Mouse (Mus musculus): ENCODE measurements around the gene Appbp2. TPM values are rescaled to one million over a fixed set of nuclear protein-coding genes. Genes with fewer than 3 reads are reported as not detected.
A peak's percentile ranks its signal among the peaks of the same experiment; 100 is the strongest.

Gene Appbp2
- polyA plus RNA-seq (2016; fragmentation: Nextera tagmentation; extraction: Ambion mirVana) = 55.3 and 56.2 TPM in 2 replicates

DNA sequence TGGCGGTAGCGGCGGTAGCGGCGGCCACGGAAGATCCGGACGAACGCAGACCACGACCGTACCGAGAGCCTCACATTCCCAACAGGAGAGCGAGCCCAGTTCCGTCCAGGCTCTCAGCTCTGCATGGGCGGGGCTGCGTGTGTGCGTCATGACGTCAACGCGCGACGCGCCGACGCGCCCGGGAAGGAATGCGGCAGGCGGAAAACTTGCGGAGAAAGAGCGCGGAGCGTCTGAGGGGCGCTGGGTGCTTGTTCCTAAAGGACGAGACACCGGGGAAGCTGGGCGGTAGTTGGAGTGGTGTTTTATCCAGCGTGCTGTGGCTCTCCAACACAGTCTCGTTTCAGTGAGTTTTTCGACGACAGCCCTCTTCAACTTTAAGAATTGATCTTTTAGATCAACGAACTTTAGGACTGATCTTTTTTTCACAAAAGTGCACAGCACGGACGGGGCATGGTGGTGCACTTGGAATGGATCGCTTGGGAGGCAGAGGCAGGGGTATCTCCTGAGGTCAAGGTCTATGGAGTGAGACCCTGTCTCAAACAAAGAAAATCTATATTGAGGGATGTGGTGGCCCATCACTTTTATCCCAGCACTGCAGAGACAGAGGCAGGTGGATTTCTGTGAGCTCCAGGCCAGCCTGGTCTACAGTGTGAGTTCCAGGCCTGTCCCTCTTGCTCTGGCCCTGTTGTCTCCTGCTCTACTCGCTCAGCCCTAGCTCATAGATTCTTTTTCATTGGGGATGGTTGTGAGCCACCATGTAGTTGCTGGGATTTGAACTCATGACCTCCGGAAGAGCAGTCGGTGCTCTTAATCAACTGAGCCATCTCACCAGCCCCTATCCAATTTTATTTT lies at the start of gene Appbp2:
Appbp2 (minus strand) TSS at position 141 of the 852 bp plus-strand sequence.
- ATAC-seq (ENCODE audit: low FRiP score) = peak; percentile 97
- Histone ChIP-seq H3K4me3 (peak within 1 kb of the TSS; percentile 97), H3K9me3 (replicated peaks) (no peaks in the 10 kb centered on the region), H3K4me1 (peaks cover 15% of the 10 kb centered on the region), H3K9ac (peak within 1 kb of the TSS; percentile 87), H3K27me3 (no peaks in the 10 kb centered on the region), H3K4me2 (replicated peaks) (peak within 1 kb of the TSS; percentile 87), H3K27ac (peak within 1 kb of the TSS; percentile 99), H3K36me3 (peaks cover 6% of the 10 kb centered on the region; the same call in 1 of the 2 replicates)
- WGBS = 5% methylated on average over 48 of the region's 48 CpGs

DNA sequence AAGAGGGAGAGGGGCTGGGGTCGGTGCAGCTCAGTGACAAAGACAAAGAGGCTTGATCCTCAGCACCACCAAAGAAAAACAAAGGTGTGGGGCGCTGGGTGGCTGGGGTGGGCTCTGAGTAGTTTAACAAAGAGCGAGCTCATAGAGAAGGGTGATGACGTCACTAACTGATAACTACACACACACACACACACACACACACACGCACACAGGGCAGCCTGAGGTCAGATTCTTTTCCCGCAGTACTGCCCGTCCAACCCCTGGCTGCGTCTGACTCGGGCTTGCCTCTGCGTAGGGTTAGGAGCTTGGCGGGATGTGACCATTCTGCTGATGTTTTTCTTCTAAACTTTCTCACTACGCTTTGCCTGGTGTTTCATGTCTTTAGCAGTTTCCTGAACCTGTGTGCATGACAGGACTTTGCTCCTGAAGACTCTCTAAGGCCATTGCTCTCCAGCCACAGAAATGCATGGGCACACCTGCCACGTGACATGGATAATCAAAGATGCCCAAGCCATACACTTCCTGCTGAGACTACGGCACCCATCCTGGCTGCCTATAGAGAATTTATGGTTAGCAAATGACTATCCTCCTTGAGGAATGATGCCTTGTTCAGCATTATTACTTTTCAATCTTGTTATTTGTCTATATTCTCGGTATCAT lies 46.4 kb upstream of the Appbp2 start:
- 75% methylated on average over 15 of the region's 15 CpGs for WGBS
- no peak overlapping the region for H3K9ac ChIP-seq
- no peak overlapping the region for H3K4me2 ChIP-seq (replicated peaks)
- no peaks in the 10 kb centered on the region for H3K36me3 ChIP-seq
- no peak for ATAC-seq (ENCODE audit: low FRiP score)
- H3K27ac ChIP-seq = no peak overlapping the region
- H3K27me3 ChIP-seq = no peaks in the 10 kb centered on the region
- H3K9me3 ChIP-seq (replicated peaks) = no peaks in the 10 kb centered on the region
- H3K4me3 ChIP-seq = no peak overlapping the region
- H3K4me1 ChIP-seq = no peaks in the 10 kb centered on the region

DNA sequence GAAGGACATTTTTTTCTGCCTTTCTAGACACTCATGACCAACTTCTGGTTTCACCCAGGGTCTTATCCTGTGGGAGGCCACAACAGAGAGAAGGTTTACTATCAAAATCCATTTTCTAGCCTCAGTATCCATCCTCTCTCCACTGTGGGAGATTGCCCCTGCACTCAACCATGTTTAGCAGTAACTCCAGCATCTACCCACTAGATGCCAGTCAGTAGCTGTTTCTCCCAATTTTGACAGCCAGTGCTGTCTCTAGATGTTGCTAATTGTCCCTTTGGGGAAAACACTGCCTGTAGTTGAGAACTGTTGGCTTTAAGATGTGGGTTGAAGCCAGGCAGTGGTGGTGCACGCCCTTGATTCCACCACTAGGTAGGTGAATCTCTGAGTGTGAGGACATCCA lies 43.2 kb upstream of the Appbp2 start:
- ATAC-seq (ENCODE audit: low FRiP score) = no peak
- Histone ChIP-seq H3K9ac (no peak overlapping the region), H3K36me3 (no peaks in the 10 kb centered on the region), H3K4me2 (replicated peaks) (no peak overlapping the region), H3K9me3 (replicated peaks) (no peaks in the 10 kb centered on the region), H3K27me3 (no peaks in the 10 kb centered on the region), H3K27ac (no peak overlapping the region), H3K4me3 (no peak overlapping the region), H3K4me1 (no peaks in the 10 kb centered on the region)
- 76% methylated on average over 1 of the region's 1 CpGs for WGBS

DNA sequence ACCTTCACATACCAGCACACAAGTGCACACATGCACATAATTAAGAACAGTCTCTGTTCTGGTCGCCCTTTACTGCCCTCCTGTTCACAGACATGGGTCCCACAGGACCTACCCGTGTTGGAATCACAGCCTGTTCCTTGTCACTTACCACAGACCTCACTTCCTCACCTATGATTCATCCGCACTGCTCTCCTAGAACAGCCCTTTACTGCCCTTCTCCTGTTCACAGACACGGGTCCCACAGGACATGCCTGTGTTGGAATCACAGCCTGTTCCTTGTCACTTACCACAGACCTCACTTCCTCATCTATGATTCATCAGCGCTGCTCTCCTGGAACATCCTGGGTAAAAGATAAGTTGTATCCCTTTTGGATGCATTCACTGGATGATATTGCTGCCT lies 42.7 kb upstream of the Appbp2 start:
- no peak overlapping the region for H3K27ac ChIP-seq
- H3K27me3 ChIP-seq = no peaks in the 10 kb centered on the region
- no peaks in the 10 kb centered on the region for H3K36me3 ChIP-seq
- 70% methylated on average over 5 of the region's 5 CpGs for WGBS
- no peaks in the 10 kb centered on the region for H3K9me3 ChIP-seq (replicated peaks)
- no peaks in the 10 kb centered on the region for H3K4me1 ChIP-seq
- ATAC-seq (ENCODE audit: low FRiP score) = no peak
- H3K9ac ChIP-seq = no peak overlapping the region
- no peak overlapping the region for H3K4me3 ChIP-seq
- no peak overlapping the region for H3K4me2 ChIP-seq (replicated peaks)

DNA sequence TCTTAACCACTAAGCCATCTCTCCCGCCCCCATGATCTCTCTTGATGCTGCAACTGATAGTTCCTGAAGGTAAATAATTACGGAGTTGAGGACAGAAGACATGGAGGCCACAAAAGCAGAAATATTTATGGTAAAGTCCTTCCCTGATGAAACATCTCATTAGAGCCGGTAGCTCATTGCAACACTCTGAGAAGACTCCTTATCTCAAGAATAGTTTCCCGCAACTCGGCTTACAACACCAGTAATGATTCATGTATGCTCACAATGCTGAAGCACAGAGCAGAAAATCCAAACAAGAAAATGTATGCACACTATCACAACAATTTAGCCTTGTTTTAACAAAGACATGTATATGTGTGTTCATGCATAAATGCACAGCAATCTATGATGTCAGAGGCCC lies 40.2 kb upstream of the Appbp2 start:
- 88% methylated on average over 5 of the region's 5 CpGs for WGBS
- Histone ChIP-seq H3K27ac (no peak overlapping the region), H3K4me2 (replicated peaks) (no peak overlapping the region), H3K4me1 (no peaks in the 10 kb centered on the region), H3K9ac (no peak overlapping the region), H3K9me3 (replicated peaks) (no peaks in the 10 kb centered on the region), H3K27me3 (no peaks in the 10 kb centered on the region), H3K36me3 (no peaks in the 10 kb centered on the region), H3K4me3 (no peak overlapping the region)
- ATAC-seq (ENCODE audit: low FRiP score) = no peak

DNA sequence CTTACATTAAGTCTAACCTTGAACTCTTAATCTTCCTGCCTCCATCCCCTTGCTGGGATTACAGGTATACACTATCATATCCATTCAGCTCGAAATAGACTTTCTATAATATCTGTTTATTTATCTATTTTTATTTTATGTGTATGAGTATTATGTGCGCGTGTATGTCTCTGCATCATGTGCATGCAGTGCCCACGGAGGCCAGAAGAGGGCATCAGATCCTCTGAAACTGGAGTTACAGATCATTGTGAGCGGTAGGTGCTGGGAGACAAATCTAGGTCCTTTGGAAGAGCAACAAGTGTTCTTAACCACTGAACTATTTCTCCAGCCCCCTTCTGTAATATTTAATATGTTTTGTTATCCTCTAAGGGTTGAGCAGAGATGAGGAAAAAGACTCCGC lies 38.4 kb upstream of the Appbp2 start:
- H3K27me3 ChIP-seq = no peaks in the 10 kb centered on the region
- no peak overlapping the region for H3K4me2 ChIP-seq (replicated peaks)
- no peak for ATAC-seq (ENCODE audit: low FRiP score)
- 69% methylated on average over 6 of the region's 6 CpGs for WGBS
- no peaks in the 10 kb centered on the region for H3K9me3 ChIP-seq (replicated peaks)
- H3K9ac ChIP-seq = no peak overlapping the region
- H3K4me1 ChIP-seq = no peaks in the 10 kb centered on the region
- no peaks in the 10 kb centered on the region for H3K36me3 ChIP-seq
- H3K27ac ChIP-seq = no peak overlapping the region
- H3K4me3 ChIP-seq = no peak overlapping the region

DNA sequence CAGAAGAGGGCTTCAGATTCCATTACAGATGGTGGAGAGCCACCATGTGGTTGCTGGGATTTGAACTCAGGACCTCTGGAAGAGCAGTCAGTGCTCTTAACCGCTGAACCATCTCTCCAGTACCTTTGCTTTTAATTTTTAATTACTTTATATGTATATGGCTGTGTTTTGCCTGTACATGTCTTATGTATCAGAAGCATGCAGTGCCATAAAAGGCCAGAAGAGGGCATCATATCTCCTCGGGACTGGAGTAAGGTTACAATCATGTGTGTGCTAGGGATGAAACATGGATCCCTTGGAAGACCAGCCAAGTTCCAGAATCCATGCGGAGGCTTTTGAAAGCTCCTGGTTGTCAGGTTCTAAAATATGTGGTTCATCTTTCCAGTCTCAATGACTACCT lies 35.7 kb upstream of the Appbp2 start:
- H3K4me2 ChIP-seq (replicated peaks) = no peak overlapping the region
- H3K27ac ChIP-seq = no peak overlapping the region
- no peaks in the 10 kb centered on the region for H3K36me3 ChIP-seq
- H3K27me3 ChIP-seq = no peaks in the 10 kb centered on the region
- no peak overlapping the region for H3K9ac ChIP-seq
- 56% methylated on average over 3 of the region's 3 CpGs for WGBS
- H3K4me1 ChIP-seq = no peaks in the 10 kb centered on the region
- H3K9me3 ChIP-seq (replicated peaks) = no peaks in the 10 kb centered on the region
- H3K4me3 ChIP-seq = no peak overlapping the region
- ATAC-seq (ENCODE audit: low FRiP score) = no peak

DNA sequence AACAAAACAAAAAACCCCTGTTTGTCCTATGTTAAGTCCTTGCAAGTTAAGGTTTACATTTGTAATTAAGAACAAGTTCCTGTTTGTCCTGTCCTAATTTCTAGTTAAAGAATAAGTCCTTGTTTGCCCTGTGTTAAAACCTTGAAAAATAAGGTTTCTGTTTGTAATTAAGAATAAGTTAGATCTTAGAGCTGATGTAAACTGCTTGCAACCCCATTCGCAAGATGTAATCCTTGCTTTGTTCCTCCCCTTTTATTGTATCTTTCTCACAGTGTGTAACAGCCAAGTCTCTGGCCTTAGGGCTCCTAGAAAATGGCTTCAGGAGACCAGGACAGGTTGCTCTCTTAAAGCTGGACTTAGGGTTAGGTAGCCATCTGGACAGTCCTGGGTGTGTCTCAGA lies 32.5 kb upstream of the Appbp2 start:
- no peak overlapping the region for H3K9ac ChIP-seq
- ATAC-seq (ENCODE audit: low FRiP score) = no peak
- no peaks in the 10 kb centered on the region for H3K4me1 ChIP-seq
- H3K9me3 ChIP-seq (replicated peaks) = no peaks in the 10 kb centered on the region
- no peak overlapping the region for H3K27ac ChIP-seq
- no peak overlapping the region for H3K4me3 ChIP-seq
- no peaks in the 10 kb centered on the region for H3K27me3 ChIP-seq
- H3K4me2 ChIP-seq (replicated peaks) = no peak overlapping the region
- H3K36me3 ChIP-seq = no peaks in the 10 kb centered on the region
- 93% methylated on average over 1 of the region's 1 CpGs for WGBS

DNA sequence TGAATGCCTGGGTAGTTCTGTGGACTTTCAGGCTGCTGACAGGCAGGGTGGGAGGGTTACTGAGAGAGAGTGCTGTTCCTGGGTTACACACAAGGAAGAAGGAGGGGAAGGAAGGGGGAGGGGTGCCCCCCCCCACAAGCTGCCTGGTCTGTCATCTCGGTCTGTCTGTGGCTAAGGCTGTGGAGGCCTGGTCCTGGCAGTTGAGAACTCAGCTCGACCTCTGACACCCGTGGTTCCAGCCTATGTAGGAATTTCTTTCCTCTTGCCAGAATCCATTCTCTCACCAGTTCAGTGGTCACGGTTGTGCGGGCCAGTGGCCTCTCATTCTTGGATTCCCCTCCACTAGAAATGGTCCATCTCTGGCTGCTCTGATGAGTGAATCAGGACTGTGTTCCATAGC lies 29.7 kb upstream of the Appbp2 start:
- H3K9me3 ChIP-seq (replicated peaks) = no peaks in the 10 kb centered on the region
- no peak overlapping the region for H3K4me3 ChIP-seq
- no peaks in the 10 kb centered on the region for H3K4me1 ChIP-seq
- no peaks in the 10 kb centered on the region for H3K27me3 ChIP-seq
- H3K27ac ChIP-seq = no peak overlapping the region
- H3K4me2 ChIP-seq (replicated peaks) = no peak overlapping the region
- H3K36me3 ChIP-seq = no peaks in the 10 kb centered on the region
- 58% methylated on average over 5 of the region's 5 CpGs for WGBS
- ATAC-seq (ENCODE audit: low FRiP score) = no peak
- no peak overlapping the region for H3K9ac ChIP-seq

DNA sequence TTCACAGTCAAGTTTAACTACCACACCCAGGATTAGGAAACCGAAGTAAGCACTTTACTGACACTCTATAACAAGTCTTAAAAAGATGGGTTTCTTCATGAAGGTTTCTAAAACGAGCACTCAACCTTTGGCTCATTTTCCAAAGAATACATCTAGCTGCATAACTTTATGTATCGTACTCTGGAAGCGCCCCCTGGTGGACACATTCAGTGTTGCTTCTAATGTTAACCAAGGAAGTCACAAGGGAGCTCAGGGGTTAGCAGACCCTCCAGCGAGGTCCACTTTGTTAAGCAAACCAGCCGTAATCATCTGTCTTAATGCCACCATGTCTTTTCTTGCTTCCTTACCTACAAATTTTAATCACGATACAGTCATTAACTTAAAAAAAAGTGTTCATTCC lies 26.3 kb upstream of the Appbp2 start:
- H3K36me3 ChIP-seq = no peaks in the 10 kb centered on the region
- no peak for ATAC-seq (ENCODE audit: low FRiP score)
- H3K4me2 ChIP-seq (replicated peaks) = no peak overlapping the region
- H3K4me3 ChIP-seq = no peak overlapping the region
- WGBS = 35% methylated on average over 7 of the region's 7 CpGs
- H3K9me3 ChIP-seq (replicated peaks) = no peaks in the 10 kb centered on the region
- H3K9ac ChIP-seq = no peak overlapping the region
- no peaks in the 10 kb centered on the region for H3K27me3 ChIP-seq
- no peaks in the 10 kb centered on the region for H3K4me1 ChIP-seq
- no peak overlapping the region for H3K27ac ChIP-seq

DNA sequence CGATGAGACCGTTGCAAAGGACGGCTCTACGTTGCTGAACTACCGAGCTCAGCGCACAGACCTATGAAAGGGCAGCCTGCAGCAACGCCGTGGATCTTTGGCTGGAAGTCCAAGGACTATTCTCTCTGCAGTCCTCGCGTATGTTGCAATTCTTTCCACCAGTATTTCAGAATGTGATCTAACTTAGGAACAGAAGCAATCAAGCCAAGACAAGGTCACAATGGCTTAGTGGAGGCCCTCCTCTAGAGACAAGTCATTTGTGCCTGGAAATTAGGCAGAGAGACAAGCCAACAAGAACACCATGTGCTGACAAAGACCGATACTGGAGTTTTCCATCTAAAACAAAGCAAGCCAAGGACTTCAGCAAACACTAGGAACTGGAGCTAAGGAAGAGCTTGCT lies 24.0 kb upstream of the Appbp2 start:
- Histone ChIP-seq H3K9ac (no peak overlapping the region), H3K4me1 (no peaks in the 10 kb centered on the region), H3K27me3 (no peaks in the 10 kb centered on the region), H3K4me2 (replicated peaks) (no peak overlapping the region), H3K36me3 (no peaks in the 10 kb centered on the region), H3K9me3 (replicated peaks) (no peaks in the 10 kb centered on the region), H3K4me3 (no peak overlapping the region), H3K27ac (no peak overlapping the region)
- WGBS = 90% methylated on average over 11 of the region's 11 CpGs
- ATAC-seq (ENCODE audit: low FRiP score) = no peak

DNA sequence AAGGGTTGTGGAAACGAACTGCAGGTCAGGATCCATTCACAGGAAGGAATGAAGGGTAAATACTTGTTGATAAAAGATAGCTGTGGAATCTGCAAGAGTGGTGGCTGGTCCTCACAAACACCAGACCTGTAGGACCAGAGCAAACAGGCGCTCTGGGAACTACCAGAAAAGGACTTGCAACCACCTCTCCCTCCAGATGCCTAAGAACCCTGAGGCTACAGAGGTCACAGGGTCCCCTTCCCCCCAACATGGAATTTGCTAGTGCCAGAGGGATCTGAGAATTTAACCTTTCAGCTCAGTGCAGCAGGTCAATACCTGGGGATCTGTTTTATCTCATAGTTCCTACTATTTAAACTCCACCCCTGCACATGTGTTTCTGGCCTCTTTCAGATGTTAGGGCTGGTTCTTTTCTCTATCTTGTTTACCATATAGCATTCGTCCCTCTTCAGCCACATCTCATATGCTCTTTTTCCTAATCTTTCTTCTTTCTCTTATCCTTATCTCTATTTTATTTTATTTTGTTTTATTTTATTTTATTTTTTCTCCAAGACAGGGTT lies 20.6 kb upstream of the Appbp2 start:
- Histone ChIP-seq H3K27me3 (no peaks in the 10 kb centered on the region), H3K9ac (no peak overlapping the region), H3K4me3 (no peak overlapping the region), H3K9me3 (replicated peaks) (no peaks in the 10 kb centered on the region), H3K27ac (no peak overlapping the region), H3K4me2 (replicated peaks) (no peak overlapping the region), H3K36me3 (no peaks in the 10 kb centered on the region), H3K4me1 (no peaks in the 10 kb centered on the region)
- no peak for ATAC-seq (ENCODE audit: low FRiP score)
- WGBS = 67% methylated on average over 3 of the region's 3 CpGs
